ENCODE assay signal across 12 mouse cellular contexts in the genomic region with DNA sequence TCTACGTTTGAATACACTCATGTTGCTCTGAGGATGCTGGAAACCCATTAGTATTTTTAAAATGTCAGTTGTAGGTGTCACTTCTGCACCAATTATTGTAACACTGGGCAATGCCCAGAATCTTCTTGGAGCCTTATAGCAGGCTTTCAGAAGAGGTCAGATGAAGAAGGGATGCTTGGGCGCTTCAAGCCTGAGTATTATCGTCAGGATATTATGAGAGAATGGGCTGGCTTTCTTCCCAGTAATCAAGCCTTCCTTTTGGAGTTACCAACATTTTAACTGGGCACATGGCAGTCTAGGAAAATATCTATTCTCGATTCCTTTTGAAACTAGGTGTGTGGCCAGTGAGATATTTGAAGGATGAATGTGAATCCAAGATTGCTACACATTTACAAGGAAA.
"Had no signal": no experiment of that assay in that cellular context is flagged by ENCODE, and none has a peak within 500 bp of the region (broad histone marks: within the 10 kb centered on the region; RNA-seq: fewer than 3 reads in every experiment).

No protein-coding gene starts in this region.

- DNase-seq: cerebellum, adult 8-10 months; cerebellum, adult 9-10 months; embryo, embryonic 11 days; forebrain, postnatal 0 days; gastrocnemius, adult 2 months; gastrocnemius, postnatal 10 days; gastrocnemius, postnatal 14 days; gastrocnemius, postnatal 25 days; gastrocnemius, postnatal 36 days; heart, adult 11 months; heart, adult 18-20 months; heart, adult 2 months had no signal
